Mouse (Mus musculus) liver, adult 2 months (tissue): ENCODE data around the gene Mcu. TPM values are rescaled to one million over a fixed set of nuclear protein-coding genes. Genes with fewer than 3 reads are reported as not detected.

ENCODE experiments used
- DNase-seq: peaks from one replicate; pipeline ENCODE4 v3.0.0-alpha.2; 2011; ENCODE audit warnings: low read depth, low spot score; ENCODE audit errors: extremely low read depth
- H3K27ac ChIP-seq: fragments of 200-500 bp; replicated peaks from 2 replicates; pipeline ENCODE4 v1.5.1; 2012; ENCODE audit warnings: low read depth, mild to moderate bottlenecking, control low read depth, inconsistent platforms, low read length; ENCODE audit not compliant: insufficient read depth
- H3K27me3 ChIP-seq: fragments of 200-500 bp; 2 replicates; pipeline ENCODE4 v1.6.1; 2012; ENCODE audit warnings: mild to moderate bottlenecking, moderate library complexity, low read length, inconsistent platforms; ENCODE audit not compliant: control insufficient read depth, insufficient read depth
- H3K36me3 ChIP-seq: fragments of 200-500 bp; 2 replicates; pipeline ENCODE4 v1.6.1; 2012; ENCODE audit warnings: low read length, inconsistent platforms; ENCODE audit not compliant: control insufficient read depth, insufficient read depth
- H3K4me1 ChIP-seq: fragments of 200-500 bp; 2 replicates; pipeline ENCODE4 v1.6.1; 2011; ENCODE audit warnings: low read length; ENCODE audit not compliant: control insufficient read depth, insufficient read depth
- H3K4me3 ChIP-seq: fragments of 200-500 bp; 2 replicates; pipeline ENCODE4 v1.5.1; 2011; ENCODE audit warnings: low read depth, mild to moderate bottlenecking, control low read depth, low read length, moderate library complexity; ENCODE audit not compliant: insufficient read depth
- H3K79me2 ChIP-seq: fragments of 200-500 bp; 2 replicates; pipeline ENCODE4 v1.6.1; 2012; ENCODE audit warnings: inconsistent platforms, mild to moderate bottlenecking, low read length, moderate library complexity; ENCODE audit not compliant: control insufficient read depth, insufficient read depth
- H3K9ac ChIP-seq: fragments of 200-500 bp; 2 replicates; pipeline ENCODE4 v1.6.1; 2012; ENCODE audit warnings: low read depth, mild to moderate bottlenecking, control low read depth, inconsistent platforms, low read length
- CTCF ChIP-seq: fragments of 200-500 bp; IDR thresholded peaks from 2 replicates; pipeline ENCODE4 v1.5.1; 2011; ENCODE audit warnings: low read depth, low read length, control low read depth
- POLR2A ChIP-seq: fragments of 200-500 bp; IDR thresholded peaks from 2 replicates; pipeline ENCODE4 v1.6.1; 2011; ENCODE audit warnings: low read length, control low read depth; ENCODE audit not compliant: insufficient read depth; ENCODE audit errors: extremely low read depth
- WGBS: fragments of 180-500 bp; shearing (Covaris S2); methylation state at CpG from one replicate; pipeline ENCODE4 v1.1.7; 2018; 5-methylcytosine and 5-hydroxymethylcytosine counted together
- polyA plus RNA-seq: library from polyadenylated mRNA; depleted of rRNA; stranded (reverse); fragments of >200 nt; gene quantifications from 2 replicates; pipeline ENCODE4 v1.2.3, GENCODE M21; 2012
- total RNA-seq: library from RNA; depleted of rRNA; stranded (reverse); fragments of >200 nt; gene quantifications from 2 replicates; pipeline ENCODE4 v1.2.3, GENCODE M21; 2014

Mcu gene
- total and polyA plus RNA-seq, 2 experiments = 11.5 to 12.9 TPM

DNA sequence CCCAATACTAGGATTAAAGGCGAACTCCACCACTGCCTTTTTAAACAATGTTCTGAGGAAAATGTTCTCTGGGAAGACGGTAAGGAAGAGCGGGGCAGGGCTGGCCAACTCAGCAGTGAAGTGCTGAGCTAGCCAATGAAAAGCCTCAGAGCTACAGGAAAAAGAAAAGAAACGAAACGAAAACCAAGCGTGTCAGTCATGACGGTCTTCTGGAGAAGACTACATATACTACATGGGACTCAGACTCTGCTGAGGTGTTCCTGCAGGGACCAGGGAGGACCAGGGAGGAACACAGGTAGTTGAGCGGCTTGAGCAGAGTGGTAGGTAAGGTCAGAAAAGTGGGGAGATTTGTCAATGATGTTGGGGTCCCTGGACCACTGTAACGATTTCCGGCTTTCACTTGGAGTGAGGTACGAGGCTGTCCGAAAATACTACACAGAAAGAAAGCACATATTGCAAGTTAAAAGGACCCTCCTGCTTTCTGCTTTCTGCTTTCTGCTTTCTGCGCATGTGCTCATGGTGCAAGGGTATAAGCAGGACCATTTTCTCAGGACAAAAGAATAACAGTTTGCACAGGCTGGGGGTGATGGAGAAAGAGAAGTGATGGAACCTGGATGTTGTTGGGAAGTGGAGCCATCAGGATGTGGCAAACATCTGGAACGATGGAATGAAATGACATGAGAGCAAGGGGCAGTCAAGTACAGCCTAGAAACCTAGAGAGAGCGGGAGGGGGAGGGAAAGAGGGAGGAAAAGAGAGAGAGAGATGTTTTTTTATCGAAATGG lies 20.4 kb upstream of the Mcu start:
- no peaks in the 10 kb centered on the region for H3K27me3 ChIP-seq
- H3K36me3 ChIP-seq = no peaks in the 10 kb centered on the region
- WGBS = 73% methylated on average over 16 of the region's 16 CpGs
- H3K9ac ChIP-seq = peak overlapping the region; percentile 67
- no peaks in the 10 kb centered on the region for H3K4me1 ChIP-seq
- DNase-seq = no peak
- peak overlapping the region; percentile 32 for H3K4me3 ChIP-seq
- H3K79me2 ChIP-seq = no peaks in the 10 kb centered on the region
- H3K27ac ChIP-seq = 0 out of 2 replicates have a peak overlapping the region, but pooled peaks have one; percentile 13
- TF ChIP-seq POLR2A (no peak), CTCF (no peak)

DNA sequence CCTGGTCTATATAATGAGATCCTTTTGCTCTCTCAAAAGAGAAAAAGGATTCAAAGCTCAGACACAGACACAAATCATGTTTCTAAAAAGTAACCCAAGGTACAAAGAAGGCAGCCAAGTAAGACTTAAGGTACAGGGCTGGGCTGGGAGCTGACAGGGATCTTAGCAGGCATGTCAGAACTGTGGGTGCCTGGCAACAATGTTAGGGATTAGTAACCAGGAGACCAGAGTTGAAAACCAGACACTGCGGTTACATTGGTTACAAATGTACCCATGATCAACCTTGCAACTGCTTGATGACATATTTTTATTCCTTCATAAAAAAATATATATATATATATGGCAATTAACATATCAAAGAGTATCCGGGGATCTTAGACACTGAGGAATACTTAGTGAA lies 19.6 kb upstream of the Mcu start:
- no peak overlapping the region for H3K27ac ChIP-seq
- H3K36me3 ChIP-seq = no peaks in the 10 kb centered on the region
- 93% methylated on average over 2 of the region's 2 CpGs for WGBS
- no peak for DNase-seq
- no peaks in the 10 kb centered on the region for H3K79me2 ChIP-seq
- no peaks in the 10 kb centered on the region for H3K27me3 ChIP-seq
- no peaks in the 10 kb centered on the region for H3K4me1 ChIP-seq
- no peak overlapping the region for H3K9ac ChIP-seq
- H3K4me3 ChIP-seq = no peak overlapping the region
- TF ChIP-seq POLR2A (no peak), CTCF (no peak)

DNA sequence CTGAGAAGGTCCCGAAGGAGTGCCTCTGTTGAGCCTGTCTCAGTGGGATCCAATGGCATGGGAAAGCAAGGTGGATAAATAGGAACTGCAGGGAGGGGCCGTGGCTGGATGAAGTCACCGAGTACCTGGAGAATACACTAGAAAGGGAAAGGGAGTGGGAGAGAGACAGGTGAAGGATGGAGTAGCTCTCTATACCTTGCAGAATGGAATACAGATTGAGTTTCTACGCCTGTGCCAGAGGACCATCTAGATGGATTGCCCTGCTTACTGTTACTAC lies 13.0 kb upstream of the Mcu start:
- H3K27ac ChIP-seq = no peak overlapping the region
- H3K4me3 ChIP-seq = no peak overlapping the region
- peaks cover 2% of the 10 kb centered on the region; the same call in 1 of the 2 replicates for H3K4me1 ChIP-seq
- no peak for DNase-seq
- TF ChIP-seq CTCF (no peak), POLR2A (no peak)
- WGBS = 82% methylated on average over 4 of the region's 4 CpGs
- H3K79me2 ChIP-seq = no peaks in the 10 kb centered on the region
- no peaks in the 10 kb centered on the region for H3K36me3 ChIP-seq
- H3K27me3 ChIP-seq = no peaks in the 10 kb centered on the region
- H3K9ac ChIP-seq = no peak overlapping the region

DNA sequence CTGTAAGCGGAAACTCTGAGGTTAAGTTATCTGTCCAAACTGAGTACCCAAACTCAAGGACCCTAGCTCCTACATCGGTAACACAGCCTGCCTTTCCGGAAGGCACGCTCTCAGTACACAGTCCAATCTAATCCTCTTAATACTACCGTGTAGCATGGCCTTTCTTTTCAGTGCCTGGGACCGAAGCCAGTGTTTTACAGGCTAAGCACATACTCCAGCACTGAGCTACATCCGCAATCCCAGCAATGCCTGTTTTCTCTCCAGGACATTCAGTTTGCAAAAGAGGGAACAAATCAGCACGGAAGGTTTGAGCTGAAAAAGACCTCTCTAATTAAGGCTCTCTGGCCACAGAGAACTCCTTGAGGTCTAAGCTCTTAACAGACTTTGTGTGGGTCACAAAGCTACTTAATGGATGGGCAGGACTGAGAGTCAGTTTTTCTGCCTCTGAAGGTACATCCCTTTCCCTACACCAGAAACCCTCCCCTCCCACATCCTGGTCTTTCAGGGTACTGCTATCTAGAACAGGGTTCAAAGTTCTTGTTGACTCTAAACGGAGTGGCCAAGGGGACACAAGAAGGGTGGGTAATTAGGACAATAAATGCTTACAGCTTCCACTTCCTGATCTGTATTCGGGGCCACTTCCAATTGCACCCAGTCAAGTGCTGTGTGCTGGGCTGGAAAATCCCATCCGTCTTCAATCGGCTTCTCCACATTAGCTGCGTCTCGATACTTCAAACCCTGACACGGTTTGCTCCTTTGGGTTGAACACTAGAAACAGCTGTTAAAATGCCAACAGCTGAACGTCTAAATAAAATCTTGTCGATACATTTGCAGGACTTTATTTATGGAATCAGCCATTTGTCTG lies 12.4 kb upstream of the Mcu start:
- Histone ChIP-seq H3K27me3 (no peaks in the 10 kb centered on the region), H3K9ac (no peak overlapping the region), H3K4me1 (peaks cover 2% of the 10 kb centered on the region; the same call in 1 of the 2 replicates), H3K79me2 (no peaks in the 10 kb centered on the region), H3K36me3 (no peaks in the 10 kb centered on the region), H3K4me3 (no peak overlapping the region), H3K27ac (no peak overlapping the region)
- WGBS = 64% methylated on average over 17 of the region's 17 CpGs
- peak; percentile 45 for DNase-seq
- TF ChIP-seq POLR2A (no peak), CTCF (no peak)

DNA sequence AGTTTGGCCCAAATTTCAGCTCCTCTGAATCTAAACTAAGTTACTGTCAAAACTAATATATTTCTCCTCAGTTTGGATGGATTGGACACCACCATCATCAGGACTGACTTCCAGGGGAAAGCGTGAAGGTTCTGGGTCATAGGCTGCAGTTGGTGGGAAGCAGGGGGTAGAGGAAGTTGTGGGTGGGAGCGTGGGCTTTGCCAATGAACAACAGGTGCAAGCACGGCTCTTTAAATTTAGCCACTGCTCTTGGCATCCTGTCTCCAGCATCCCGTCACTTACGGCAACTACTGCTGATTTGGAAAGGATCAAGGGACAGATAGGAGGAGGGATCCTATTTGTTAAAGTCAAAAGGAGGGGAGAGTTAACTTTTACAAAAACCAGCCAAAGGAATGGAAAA lies 7.0 kb upstream of the Mcu start:
- TF ChIP-seq POLR2A (no peak), CTCF (no peak)
- H3K9ac ChIP-seq = no peak overlapping the region
- no peaks in the 10 kb centered on the region for H3K36me3 ChIP-seq
- no peak overlapping the region for H3K4me3 ChIP-seq
- no peak for DNase-seq
- no peak overlapping the region for H3K27ac ChIP-seq
- H3K27me3 ChIP-seq = no peaks in the 10 kb centered on the region
- H3K4me1 ChIP-seq = peaks cover 2% of the 10 kb centered on the region; the same call in 1 of the 2 replicates
- H3K79me2 ChIP-seq = no peaks in the 10 kb centered on the region
- WGBS = 74% methylated on average over 5 of the region's 5 CpGs
